Mouse (Mus musculus) forebrain, embryonic 14.5 days (tissue): Measurements from ENCODE around the gene Ddb1. TPM values are rescaled to one million over a fixed set of nuclear protein-coding genes. Genes with fewer than 3 reads are reported as not detected.

ENCODE experiments used
- ATAC-seq: fragments of 200-750 bp; cut with Nextera tagmentation; 2 replicates; pipeline ENCODE4 v1.8.0; 2017; ENCODE audit warnings: mild to moderate bottlenecking, moderate library complexity
- DNase-seq: peaks from one replicate; pipeline ENCODE4 v3.0.0-alpha.2; 2015; ENCODE audit warnings: low spot score
- H3K27ac ChIP-seq: fragments of 300-500 bp; sonication (generic); 2 replicates; pipeline ENCODE4 v1.5.1; 2014; ENCODE audit warnings: low read depth, mild to moderate bottlenecking, control low read depth, low read length, moderate library complexity
- H3K27me3 ChIP-seq: fragments of 300-500 bp; sonication (generic); replicated peaks from 2 replicates; pipeline ENCODE4 v1.6.1; 2014; ENCODE audit warnings: low read length, control low read depth, mixed read lengths; ENCODE audit not compliant: control insufficient read depth, insufficient read depth
- H3K36me3 ChIP-seq: fragments of 300-500 bp; sonication (generic); 2 replicates; pipeline ENCODE4 v1.6.1; 2014; ENCODE audit warnings: low read length, control low read depth; ENCODE audit not compliant: control insufficient read depth, insufficient read depth
- H3K4me1 ChIP-seq: fragments of 300-500 bp; sonication (generic); 2 replicates; pipeline ENCODE4 v1.6.1; 2014; ENCODE audit warnings: antibody characterized with exemption, low read length, control low read depth; ENCODE audit not compliant: control insufficient read depth, insufficient read depth
- H3K4me2 ChIP-seq: fragments of 300-500 bp; sonication (generic); 2 replicates; pipeline ENCODE4 v1.6.1; 2014; ENCODE audit warnings: mild to moderate bottlenecking, control low read depth, low read length
- H3K4me3 ChIP-seq: fragments of 300-500 bp; sonication (generic); 2 replicates; pipeline ENCODE4 v1.5.1; 2014; ENCODE audit warnings: low read depth, low read length, control low read depth
- H3K9ac ChIP-seq: fragments of 300-500 bp; sonication (generic); 2 replicates; pipeline ENCODE4 v1.6.1; 2014; ENCODE audit warnings: mild to moderate bottlenecking, low read length, control low read depth, moderate library complexity
- H3K9me3 ChIP-seq: fragments of 300-500 bp; sonication (generic); replicated peaks from 2 replicates; pipeline ENCODE4 v1.6.1; 2016; ENCODE audit warnings: low read length, control low read depth, mixed read lengths; ENCODE audit not compliant: control insufficient read depth
- WGBS: fragments of 180-500 bp; shearing (Covaris S2); extraction: QIAGEN DNeasy Blood & Tissue Kit; methylation state at CpG from one replicate; pipeline ENCODE4 v1.1.7; 2014; 5-methylcytosine and 5-hydroxymethylcytosine counted together
- polyA plus RNA-seq: library from polyadenylated mRNA; unstranded; fragments of >200 nt; fragmentation: Nextera tagmentation; extraction: Ambion mirVana; gene quantifications from 2 replicates; pipeline ENCODE4 v1.2.1, GENCODE M21; 2014

Gene Ddb1
- polyA plus RNA-seq, 1 experiment from 2014 or later: 296 TPM

- DNase-seq (no peak), ATAC-seq (no peak)
- no peaks in the 10 kb centered on the region for H3K4me1 ChIP-seq
- WGBS: 89% methylated on average over 8 of the region's 8 CpGs
- H3K4me2 ChIP-seq: no peak overlapping the region
- H3K27ac ChIP-seq: no peak overlapping the region
- H3K4me3 ChIP-seq: no peak overlapping the region
- H3K9ac ChIP-seq: no peak overlapping the region
- H3K27me3 ChIP-seq: no peaks in the 10 kb centered on the region
- peaks cover 7% of the 10 kb centered on the region for H3K36me3 ChIP-seq
- no peaks in the 10 kb centered on the region for H3K9me3 ChIP-seq
Measured at GRCm38 (mm10) chr19:10587231-10587630, 17.9 kb upstream of the Ddb1 start.

- H3K9me3 ChIP-seq: no peaks in the 10 kb centered on the region
- H3K4me3 ChIP-seq: no peak overlapping the region
- ATAC-seq: no peak
Measured at GRCm38 (mm10) chr19:10589127-10589857, 15.8 kb upstream of the Ddb1 start.

GRCm38 (mm10) chr19:10590301-10590700, 14.8 kb upstream of the Ddb1 start:
- DNase-seq (no peak), ATAC-seq (no peak)
- Histone ChIP-seq H3K27me3 (no peaks in the 10 kb centered on the region), H3K4me1 (no peaks in the 10 kb centered on the region), H3K9ac (no peak overlapping the region), H3K27ac (no peak overlapping the region), H3K9me3 (no peaks in the 10 kb centered on the region), H3K4me3 (no peak overlapping the region), H3K4me2 (no peak overlapping the region), H3K36me3 (peaks cover 25% of the 10 kb centered on the region)
- 69% methylated on average over 3 of the region's 3 CpGs for WGBS

More at GRCm38 (mm10) chr19:10589127-10589857, 15.8 kb upstream of the Ddb1 start:
- Histone ChIP-seq H3K36me3 (peaks cover 17% of the 10 kb centered on the region), H3K27me3 (no peaks in the 10 kb centered on the region), H3K27ac (no peak overlapping the region), H3K4me1 (no peaks in the 10 kb centered on the region), H3K9ac (no peak overlapping the region), H3K4me2 (no peak overlapping the region)
- DNase-seq: no peak
- 75% methylated on average over 5 of the region's 5 CpGs for WGBS

GRCm38 (mm10) chr19:10591659-10592377, 13.3 kb upstream of the Ddb1 start:
- Histone ChIP-seq H3K9ac (no peak overlapping the region), H3K9me3 (no peaks in the 10 kb centered on the region), H3K4me1 (no peaks in the 10 kb centered on the region), H3K36me3 (peaks cover 33% of the 10 kb centered on the region), H3K4me2 (no peak overlapping the region), H3K4me3 (no peak overlapping the region), H3K27me3 (no peaks in the 10 kb centered on the region), H3K27ac (no peak overlapping the region)
- DNase-seq (no peak), ATAC-seq (no peak)
- WGBS: 96% methylated on average over 6 of the region's 6 CpGs

- Histone ChIP-seq H3K9ac (no peak overlapping the region), H3K36me3 (peaks cover 30% of the 10 kb centered on the region), H3K4me3 (no peak overlapping the region), H3K4me1 (peaks cover 7% of the 10 kb centered on the region; the same call in 1 of the 2 replicates), H3K27ac (no peak overlapping the region), H3K9me3 (no peaks in the 10 kb centered on the region), H3K4me2 (no peak overlapping the region), H3K27me3 (no peaks in the 10 kb centered on the region)
- ATAC-seq: no peak
- DNase-seq: no peak
- WGBS: 38% methylated on average over 3 of the region's 3 CpGs
Measured at GRCm38 (mm10) chr19:10598188-10598587, 6.9 kb upstream of the Ddb1 start.

GRCm38 (mm10) chr19:10599648-10600047, 5.5 kb upstream of the Ddb1 start:
- Histone ChIP-seq H3K4me3 (no peak overlapping the region), H3K36me3 (peaks cover 18% of the 10 kb centered on the region), H3K4me2 (no peak overlapping the region), H3K9ac (no peak overlapping the region), H3K4me1 (peaks cover 8% of the 10 kb centered on the region; the same call in 1 of the 2 replicates), H3K27ac (no peak overlapping the region), H3K9me3 (no peaks in the 10 kb centered on the region), H3K27me3 (no peaks in the 10 kb centered on the region)
- ATAC-seq: no peak
- DNase-seq: no peak
- WGBS: 94% methylated on average over 2 of the region's 2 CpGs

GRCm38 (mm10) chr19:10602247-10602769, 2.8 kb upstream of the Ddb1 start:
- DNase-seq (peak; percentile 25), ATAC-seq (peak; percentile 27)
- Histone ChIP-seq H3K4me1 (peaks cover 19% of the 10 kb centered on the region), H3K36me3 (peaks cover 5% of the 10 kb centered on the region), H3K27me3 (no peaks in the 10 kb centered on the region), H3K9me3 (no peaks in the 10 kb centered on the region), H3K4me2 (peak overlapping the region; percentile 68), H3K27ac (peak overlapping the region; percentile 97), H3K4me3 (peak overlapping the region; percentile 31), H3K9ac (peak overlapping the region; percentile 82)
- 0% methylated on average over 6 of the region's 6 CpGs for WGBS

- Histone ChIP-seq H3K4me2 (peak overlapping the region; percentile 68), H3K9me3 (no peaks in the 10 kb centered on the region), H3K27ac (peak overlapping the region; percentile 97), H3K9ac (peak overlapping the region; percentile 82), H3K36me3 (peaks cover 10% of the 10 kb centered on the region), H3K27me3 (no peaks in the 10 kb centered on the region), H3K4me3 (peak overlapping the region; percentile 31), H3K4me1 (peaks cover 19% of the 10 kb centered on the region)
- DNase-seq (peak; percentile 96), ATAC-seq (peak; percentile 79)
- under 1% methylated on average over 9 of the region's 9 CpGs for WGBS
Measured at GRCm38 (mm10) chr19:10602787-10603186, 2.3 kb upstream of the Ddb1 start.
